Mouse (Mus musculus) retina, embryonic 14.5 days (tissue): Measurements from ENCODE around the gene Gm45140.

Experiments used
- DNase-seq: peaks from one replicate; pipeline ENCODE4 v3.0.0-alpha.2; 2015; ENCODE audit warnings: low spot score

Gene Gm45140

GRCm38 (mm10) chr6:87799576-87799975 lies 36.0 kb downstream of the Gm45140 start:
- DNase-seq = no peak

GRCm38 (mm10) chr6:87797321-87797720 lies 38.3 kb downstream of the Gm45140 start:
- no peak for DNase-seq

- no peak for DNase-seq
Measured at GRCm38 (mm10) chr6:87796251-87796880, 39.2 kb downstream of the Gm45140 start.

GRCm38 (mm10) chr6:87795385-87796150 lies 40.0 kb downstream of the Gm45140 start:
- no peak for DNase-seq

- DNase-seq = no peak
Measured at GRCm38 (mm10) chr6:87793821-87794510, 41.6 kb downstream of the Gm45140 start.

GRCm38 (mm10) chr6:87791826-87792225 lies 43.8 kb downstream of the Gm45140 start:
- no peak for DNase-seq

- DNase-seq = no peak
Measured at GRCm38 (mm10) chr6:87790779-87791480, 44.7 kb downstream of the Gm45140 start.

GRCm38 (mm10) chr6:87789791-87790190 lies 45.8 kb downstream of the Gm45140 start:
- no peak for DNase-seq

GRCm38 (mm10) chr6:87788896-87789587 lies 46.6 kb downstream of the Gm45140 start:
- DNase-seq = no peak

GRCm38 (mm10) chr6:87788266-87788895 lies 47.2 kb downstream of the Gm45140 start:
- no peak for DNase-seq

GRCm38 (mm10) chr6:87787108-87787890 lies 48.3 kb downstream of the Gm45140 start:
- no peak for DNase-seq

GRCm38 (mm10) chr6:87786621-87787020 lies 49.0 kb downstream of the Gm45140 start:
- DNase-seq = no peak

GRCm38 (mm10) chr6:87784033-87784432 lies 51.6 kb downstream of the Gm45140 start:
- DNase-seq = no peak

- DNase-seq = no peak
Measured at GRCm38 (mm10) chr6:87780546-87781301, 54.9 kb downstream of the Gm45140 start.

- no peak for DNase-seq
Measured at GRCm38 (mm10) chr6:87779174-87780165, 56.1 kb downstream of the Gm45140 start.

GRCm38 (mm10) chr6:87778294-87779173 lies 57.1 kb downstream of the Gm45140 start:
- no peak for DNase-seq

GRCm38 (mm10) chr6:87777842-87778241 lies 57.8 kb downstream of the Gm45140 start, which contains the start of gene Gp9:
Gp9 (plus strand) TSS chr6:87778072.
- no peak for DNase-seq
